Mouse (Mus musculus): ENCODE results near the gene Cep135. TPM values are rescaled to one million over a fixed set of nuclear protein-coding genes. Genes with fewer than 3 reads are reported as not detected.

The Cep135 gene
- 19.6 TPM for total RNA-seq (2023)

DNA sequence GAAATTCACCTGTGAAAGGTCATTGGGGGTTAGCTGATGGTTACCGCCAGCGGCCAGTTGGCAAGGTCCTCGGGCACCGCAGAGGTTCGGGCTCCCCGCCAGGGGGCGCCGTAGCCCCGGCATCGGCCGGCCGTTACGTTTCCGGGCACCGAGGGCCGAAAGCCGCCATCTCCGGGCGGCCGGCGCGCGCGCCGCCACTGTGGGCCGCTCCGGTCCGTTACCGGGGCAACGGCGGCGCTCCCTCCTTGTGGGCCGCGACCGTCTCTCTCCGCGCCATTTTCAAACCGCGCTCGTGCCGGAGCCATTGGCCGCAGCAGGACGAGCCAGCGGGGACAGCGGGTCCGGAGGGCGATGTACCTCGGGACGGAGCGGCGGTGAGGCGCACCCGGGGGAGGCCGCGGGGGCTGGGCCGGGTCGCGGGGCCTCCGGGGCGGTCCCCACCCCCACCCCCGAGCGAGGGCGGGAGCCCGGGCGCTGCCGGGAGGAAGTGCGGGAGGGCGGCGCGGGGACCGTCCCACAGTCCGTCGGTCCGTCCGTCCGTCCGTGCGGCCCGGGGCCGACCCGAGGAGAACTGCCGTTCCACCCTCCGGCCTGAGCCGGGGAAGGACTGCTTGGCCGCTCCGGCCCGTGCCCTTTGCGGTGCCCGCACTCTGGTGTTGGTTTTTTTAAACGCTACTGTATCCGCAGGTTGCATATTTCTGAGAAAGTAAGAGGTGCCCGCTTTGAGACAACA, at the start of gene Cep135:
Gene Cep135 (plus strand): TSS at position 148 of the 733 bp plus-strand sequence.

DNA sequence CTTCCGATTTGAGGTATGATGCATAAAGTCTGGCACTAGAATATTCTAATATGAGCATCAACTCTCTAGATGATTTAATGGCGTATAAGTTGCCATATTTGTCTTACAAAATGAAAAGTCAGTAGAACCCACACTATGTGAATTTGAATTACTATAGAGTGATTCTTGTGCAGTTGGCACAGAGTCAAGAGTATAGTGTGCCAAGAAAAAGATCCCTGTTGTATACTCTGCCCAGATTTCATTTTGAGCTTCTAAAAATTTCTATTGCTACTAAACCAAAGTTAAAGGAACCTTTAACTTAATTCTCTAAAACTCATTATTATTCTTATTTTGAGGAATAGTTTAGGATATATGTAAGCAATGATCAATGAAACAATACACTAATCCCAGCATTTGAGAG, 67.7 kb downstream of the Cep135 start, which contains the start of gene C530008M17Rik:
Gene C530008M17Rik (plus strand): TSS at position 301 of the 400 bp plus-strand sequence.

Other genes starting within 250 kb of the Cep135 start
- not detected for gene Nmu, start 224.9 kb upstream of the Cep135 start, total RNA-seq (2023)
- gene Gm7271, start 104.7 kb upstream of the Cep135 start, total RNA-seq (2023): not detected
- gene Exoc1, start 59.4 kb upstream of the Cep135 start, total RNA-seq (2023): 63.2 TPM
- gene C530008M17Rik, start 67.8 kb downstream of the Cep135 start, total RNA-seq (2023): 1.1 TPM